Mouse (Mus musculus): ENCODE data around the gene Ankdd1a. TPM values are rescaled to one million over a fixed set of nuclear protein-coding genes. Genes with fewer than 3 reads are reported as not detected.
A peak's percentile ranks its signal among the peaks of the same experiment; 100 is the strongest.

Ankdd1a gene
- polyA plus RNA-seq, 1 experiment from 2014 or later, result not detected

DNA sequence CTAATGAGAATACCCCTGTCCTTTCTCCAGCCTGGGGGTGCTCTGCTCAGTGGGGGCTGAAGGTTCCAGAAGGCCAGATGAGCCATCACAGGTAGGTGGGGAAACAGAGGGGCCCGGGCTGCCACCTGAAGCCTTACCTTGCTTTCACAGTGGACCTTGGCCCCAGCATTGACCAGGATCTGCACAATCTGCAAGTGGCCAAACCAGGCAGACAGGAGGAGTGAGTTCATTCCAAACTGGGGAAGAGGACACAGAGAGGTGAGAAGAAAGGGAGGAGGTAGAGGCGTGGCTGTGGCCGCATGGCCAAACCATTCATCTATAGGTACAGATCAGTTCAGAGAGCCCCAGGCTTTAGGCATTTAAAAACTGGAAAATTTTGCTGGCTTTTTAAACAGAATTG lies 7.5 kb downstream of the Ankdd1a start:
- no peaks in the 10 kb centered on the region for H3K4me1 ChIP-seq (ENCODE audit: control insufficient read depth, insufficient read depth, low read length)
- H3K36me3 ChIP-seq (ENCODE audit: control insufficient read depth, insufficient read depth, low read length), result no peaks in the 10 kb centered on the region
- no peaks in the 10 kb centered on the region for H3K27me3 ChIP-seq (ENCODE audit: control insufficient read depth, insufficient read depth, low read length)
- 68% methylated on average over 3 of the region's 3 CpGs for WGBS
- no peak overlapping the region for H3K4me2 ChIP-seq (replicated peaks; ENCODE audit: low read depth, low read length)
- no peak overlapping the region for H3K4me3 ChIP-seq (ENCODE audit: low read depth, low read length)
- H3K9me3 ChIP-seq (ENCODE audit: control insufficient read depth, low read depth, low read length), result no peaks in the 10 kb centered on the region
- no peak overlapping the region for H3K27ac ChIP-seq (ENCODE audit: low read length)
- ATAC-seq (ENCODE audit: insufficient number of reproducible peaks, insufficient read depth, low FRiP score, low read depth), result 0 out of 2 replicates have a peak, but pooled peaks have one; percentile 49
- no peak overlapping the region for H3K9ac ChIP-seq (replicated peaks; ENCODE audit: low read depth, low read length)

DNA sequence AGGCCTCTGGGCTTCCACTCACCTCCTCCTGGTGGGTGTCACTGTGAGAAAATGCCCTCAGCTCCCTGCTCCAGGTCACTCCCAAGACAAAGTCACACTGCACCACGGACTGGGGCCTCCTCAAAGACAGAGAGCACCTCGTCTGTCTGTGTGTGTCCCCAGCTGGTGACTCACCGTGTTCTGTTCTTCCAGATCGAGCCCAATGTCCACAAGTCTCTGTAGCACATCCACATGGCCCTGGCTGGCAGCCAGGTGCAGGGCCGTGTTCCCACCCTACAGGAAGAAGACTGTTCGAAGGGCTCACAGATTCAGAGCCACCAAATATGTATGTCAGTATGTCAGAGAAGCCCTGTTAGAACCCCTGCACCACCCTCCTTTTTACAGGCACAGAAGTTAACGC lies 11.5 kb downstream of the Ankdd1a start:
- H3K27ac ChIP-seq (ENCODE audit: low read length), result no peak overlapping the region
- no peaks in the 10 kb centered on the region for H3K27me3 ChIP-seq (ENCODE audit: control insufficient read depth, insufficient read depth, low read length)
- no peak overlapping the region for H3K4me3 ChIP-seq (ENCODE audit: low read depth, low read length)
- no peaks in the 10 kb centered on the region for H3K4me1 ChIP-seq (ENCODE audit: control insufficient read depth, insufficient read depth, low read length)
- H3K36me3 ChIP-seq (ENCODE audit: control insufficient read depth, insufficient read depth, low read length), result no peaks in the 10 kb centered on the region
- ATAC-seq (ENCODE audit: insufficient number of reproducible peaks, insufficient read depth, low FRiP score, low read depth), result no peak
- 49% methylated on average over 7 of the region's 7 CpGs for WGBS
- H3K9ac ChIP-seq (replicated peaks; ENCODE audit: low read depth, low read length), result no peak overlapping the region
- H3K4me2 ChIP-seq (replicated peaks; ENCODE audit: low read depth, low read length), result no peak overlapping the region
- no peaks in the 10 kb centered on the region for H3K9me3 ChIP-seq (ENCODE audit: control insufficient read depth, low read depth, low read length)

DNA sequence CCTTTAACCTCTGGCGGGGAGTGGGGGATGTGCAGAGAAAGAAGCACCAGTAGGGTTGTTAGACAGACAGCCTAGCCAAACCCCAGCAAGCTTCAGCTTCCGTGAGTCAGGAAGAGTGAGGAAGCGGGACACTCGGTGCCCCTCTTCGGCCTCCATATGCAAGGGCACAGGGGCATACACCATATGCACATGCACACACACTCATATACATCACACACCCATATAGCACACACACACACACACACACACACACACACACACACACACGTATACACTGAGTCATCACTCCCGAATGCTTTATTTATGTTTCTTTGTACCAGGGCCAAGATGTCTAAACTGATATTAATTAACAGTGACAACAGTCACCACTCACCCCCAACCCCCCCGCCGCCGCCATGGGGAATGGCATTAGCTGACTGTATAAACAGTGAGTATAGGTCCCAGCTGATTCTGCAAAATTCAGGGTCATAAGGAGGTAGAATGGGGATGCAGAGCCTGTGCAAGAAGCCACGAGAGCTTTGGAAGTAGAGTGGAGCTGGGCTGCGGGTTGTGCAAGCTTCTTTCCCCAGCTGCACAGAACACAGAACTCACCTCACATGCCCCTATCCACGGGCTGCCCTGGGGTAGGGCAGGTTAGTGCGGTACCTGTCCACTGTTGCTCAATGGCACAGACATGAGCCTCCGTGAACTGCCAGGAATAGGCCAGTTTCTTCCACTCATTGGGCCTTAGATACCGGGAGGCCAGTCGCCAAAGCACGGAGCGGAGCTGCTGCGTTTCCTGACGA lies 17.1 kb downstream of the Ankdd1a start:
- Histone ChIP-seq H3K9me3 (ENCODE audit: control insufficient read depth, low read depth, low read length) (no peaks in the 10 kb centered on the region), H3K4me1 (ENCODE audit: control insufficient read depth, insufficient read depth, low read length) (peaks cover 3% of the 10 kb centered on the region; the same call in 1 of the 2 replicates), H3K9ac (replicated peaks; ENCODE audit: low read depth, low read length) (no peak overlapping the region), H3K36me3 (ENCODE audit: control insufficient read depth, insufficient read depth, low read length) (no peaks in the 10 kb centered on the region), H3K4me2 (replicated peaks; ENCODE audit: low read depth, low read length) (no peak overlapping the region), H3K27ac (ENCODE audit: low read length) (no peak overlapping the region), H3K4me3 (ENCODE audit: low read depth, low read length) (no peak overlapping the region), H3K27me3 (ENCODE audit: control insufficient read depth, insufficient read depth, low read length) (no peaks in the 10 kb centered on the region)
- ATAC-seq (ENCODE audit: insufficient number of reproducible peaks, insufficient read depth, low FRiP score, low read depth), result no peak
- 63% methylated on average over 21 of the region's 21 CpGs for WGBS

DNA sequence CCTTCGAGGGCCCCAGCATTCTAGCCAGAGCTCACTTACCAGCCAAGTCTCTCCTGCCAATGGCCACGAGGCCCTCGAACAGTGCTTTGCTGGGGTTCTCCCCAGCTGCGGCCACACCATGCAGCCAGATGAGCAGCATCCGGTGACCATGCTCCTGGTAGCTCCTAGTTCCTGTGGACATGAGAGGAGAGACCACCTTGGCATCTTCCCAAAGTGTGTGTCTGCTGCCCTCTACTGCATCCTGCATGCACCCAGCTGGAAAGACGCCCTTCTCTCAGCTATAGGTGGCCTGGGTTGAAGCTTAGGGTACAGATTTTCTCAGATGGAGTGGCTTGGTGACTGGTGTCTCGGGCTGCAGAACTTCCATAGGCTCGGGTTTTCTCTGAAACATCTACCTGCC lies 17.8 kb downstream of the Ankdd1a start:
- Histone ChIP-seq H3K36me3 (ENCODE audit: control insufficient read depth, insufficient read depth, low read length) (no peaks in the 10 kb centered on the region), H3K9me3 (ENCODE audit: control insufficient read depth, low read depth, low read length) (no peaks in the 10 kb centered on the region), H3K9ac (replicated peaks; ENCODE audit: low read depth, low read length) (no peak overlapping the region), H3K27ac (ENCODE audit: low read length) (no peak overlapping the region), H3K27me3 (ENCODE audit: control insufficient read depth, insufficient read depth, low read length) (no peaks in the 10 kb centered on the region), H3K4me1 (ENCODE audit: control insufficient read depth, insufficient read depth, low read length) (peaks cover 3% of the 10 kb centered on the region; the same call in 1 of the 2 replicates), H3K4me3 (ENCODE audit: low read depth, low read length) (no peak overlapping the region), H3K4me2 (replicated peaks; ENCODE audit: low read depth, low read length) (no peak overlapping the region)
- WGBS, result 51% methylated on average over 8 of the region's 8 CpGs
- no peak for ATAC-seq (ENCODE audit: insufficient number of reproducible peaks, insufficient read depth, low FRiP score, low read depth)

DNA sequence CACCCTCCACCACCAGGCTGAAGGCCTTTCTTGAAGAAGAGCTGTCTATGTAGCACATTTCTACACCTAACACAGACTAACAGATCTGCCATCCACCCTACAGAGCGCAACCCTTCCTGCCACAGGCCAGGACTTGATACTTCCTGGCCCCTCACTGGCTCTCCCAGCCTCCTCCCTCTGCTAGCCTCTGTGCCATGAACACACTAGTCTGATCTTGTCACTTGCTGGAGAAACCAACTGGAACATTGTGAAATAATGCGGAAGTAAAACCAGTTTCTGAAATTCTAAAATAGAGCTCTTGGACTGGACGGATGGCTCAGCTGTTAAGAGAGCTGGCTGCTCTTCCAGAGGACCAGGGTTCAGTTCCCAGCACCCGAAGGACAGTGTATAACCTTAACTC lies 27.1 kb downstream of the Ankdd1a start:
- Histone ChIP-seq H3K27ac (ENCODE audit: low read length) (no peak overlapping the region), H3K4me2 (replicated peaks; ENCODE audit: low read depth, low read length) (no peak overlapping the region), H3K4me3 (ENCODE audit: low read depth, low read length) (no peak overlapping the region), H3K9ac (replicated peaks; ENCODE audit: low read depth, low read length) (no peak overlapping the region), H3K27me3 (ENCODE audit: control insufficient read depth, insufficient read depth, low read length) (no peaks in the 10 kb centered on the region), H3K9me3 (ENCODE audit: control insufficient read depth, low read depth, low read length) (no peaks in the 10 kb centered on the region), H3K4me1 (ENCODE audit: control insufficient read depth, insufficient read depth, low read length) (no peaks in the 10 kb centered on the region), H3K36me3 (ENCODE audit: control insufficient read depth, insufficient read depth, low read length) (peaks cover 3% of the 10 kb centered on the region)
- WGBS, result 89% methylated on average over 4 of the region's 4 CpGs
- ATAC-seq (ENCODE audit: insufficient number of reproducible peaks, insufficient read depth, low FRiP score, low read depth), result no peak

DNA sequence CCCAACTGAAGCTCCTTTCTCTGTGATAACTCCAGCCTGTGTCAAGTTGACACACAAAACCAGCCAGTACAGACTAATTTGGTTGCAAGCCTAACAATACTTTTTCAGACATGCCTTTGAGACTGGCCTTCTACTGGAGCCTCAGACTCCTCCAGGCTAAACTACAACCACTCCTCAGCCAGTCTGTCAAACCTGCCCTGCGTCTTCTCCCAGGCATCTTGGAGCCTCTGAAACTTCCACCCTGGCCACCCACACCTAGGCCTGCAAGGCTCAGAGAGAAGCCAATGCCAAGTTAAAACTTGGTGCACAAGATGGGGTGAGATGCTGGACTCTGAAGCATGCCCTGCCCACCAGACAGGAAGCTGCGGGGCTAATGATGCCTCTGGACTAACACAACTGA lies 27.6 kb downstream of the Ankdd1a start:
- Histone ChIP-seq H3K36me3 (ENCODE audit: control insufficient read depth, insufficient read depth, low read length) (peaks cover 7% of the 10 kb centered on the region), H3K4me1 (ENCODE audit: control insufficient read depth, insufficient read depth, low read length) (no peaks in the 10 kb centered on the region), H3K4me2 (replicated peaks; ENCODE audit: low read depth, low read length) (no peak overlapping the region), H3K27ac (ENCODE audit: low read length) (no peak overlapping the region), H3K27me3 (ENCODE audit: control insufficient read depth, insufficient read depth, low read length) (no peaks in the 10 kb centered on the region), H3K9ac (replicated peaks; ENCODE audit: low read depth, low read length) (no peak overlapping the region), H3K4me3 (ENCODE audit: low read depth, low read length) (no peak overlapping the region), H3K9me3 (ENCODE audit: control insufficient read depth, low read depth, low read length) (no peaks in the 10 kb centered on the region)
- WGBS, result 78% methylated on average over 2 of the region's 2 CpGs
- ATAC-seq (ENCODE audit: insufficient number of reproducible peaks, insufficient read depth, low FRiP score, low read depth), result no peak

DNA sequence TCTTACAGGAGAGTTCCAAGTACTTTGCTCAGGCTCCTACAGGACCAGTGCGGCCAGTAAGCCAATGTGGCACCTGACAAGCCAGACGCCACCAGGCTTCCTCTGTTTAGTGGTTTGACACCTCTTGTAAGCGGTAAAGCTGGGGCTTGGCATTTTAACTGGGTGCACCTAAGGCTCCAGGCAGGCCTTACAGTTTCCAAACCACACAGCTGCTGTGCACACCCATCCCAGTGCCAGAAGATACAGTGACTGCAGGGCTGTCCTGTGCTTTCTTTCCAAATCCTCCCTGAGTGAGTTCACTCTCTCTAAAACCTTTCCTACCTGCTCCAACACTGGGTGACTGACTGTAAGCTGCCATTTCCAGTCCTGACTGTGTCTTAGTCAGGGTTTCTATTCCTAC lies 28.5 kb downstream of the Ankdd1a start:
- Histone ChIP-seq H3K27me3 (ENCODE audit: control insufficient read depth, insufficient read depth, low read length) (no peaks in the 10 kb centered on the region), H3K4me1 (ENCODE audit: control insufficient read depth, insufficient read depth, low read length) (no peaks in the 10 kb centered on the region), H3K9me3 (ENCODE audit: control insufficient read depth, low read depth, low read length) (no peaks in the 10 kb centered on the region), H3K27ac (ENCODE audit: low read length) (no peak overlapping the region), H3K36me3 (ENCODE audit: control insufficient read depth, insufficient read depth, low read length) (peaks cover 9% of the 10 kb centered on the region), H3K4me3 (ENCODE audit: low read depth, low read length) (no peak overlapping the region), H3K9ac (replicated peaks; ENCODE audit: low read depth, low read length) (no peak overlapping the region), H3K4me2 (replicated peaks; ENCODE audit: low read depth, low read length) (no peak overlapping the region)
- WGBS, result 90% methylated on average over 3 of the region's 3 CpGs
- ATAC-seq (ENCODE audit: insufficient number of reproducible peaks, insufficient read depth, low FRiP score, low read depth), result no peak

DNA sequence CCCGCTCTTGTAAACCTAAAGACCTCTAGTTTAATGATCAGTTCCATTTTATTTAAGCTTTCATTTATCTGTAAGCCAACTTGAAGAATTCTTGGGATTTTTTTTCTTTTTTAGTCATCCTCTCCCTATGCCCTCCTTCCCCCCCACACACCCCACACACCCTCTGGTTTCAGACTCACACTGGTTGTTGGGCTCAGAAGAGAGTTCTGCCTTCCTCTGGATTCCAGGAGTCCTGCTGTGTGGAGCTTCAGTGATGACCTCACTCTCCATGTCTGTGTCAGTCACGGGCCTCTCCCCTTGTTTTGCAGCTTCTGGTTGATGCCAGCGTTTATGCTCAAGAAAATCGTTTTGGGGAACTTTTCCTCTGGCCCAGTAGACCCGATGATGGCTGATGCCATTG lies 39.9 kb downstream of the Ankdd1a start:
- Histone ChIP-seq H3K9me3 (ENCODE audit: control insufficient read depth, low read depth, low read length) (no peaks in the 10 kb centered on the region), H3K27ac (ENCODE audit: low read length) (no peak overlapping the region), H3K9ac (replicated peaks; ENCODE audit: low read depth, low read length) (no peak overlapping the region), H3K4me3 (ENCODE audit: low read depth, low read length) (no peak overlapping the region), H3K36me3 (ENCODE audit: control insufficient read depth, insufficient read depth, low read length) (peaks cover 73% of the 10 kb centered on the region), H3K4me1 (ENCODE audit: control insufficient read depth, insufficient read depth, low read length) (no peaks in the 10 kb centered on the region), H3K27me3 (ENCODE audit: control insufficient read depth, insufficient read depth, low read length) (no peaks in the 10 kb centered on the region), H3K4me2 (replicated peaks; ENCODE audit: low read depth, low read length) (no peak overlapping the region)
- WGBS, result 84% methylated on average over 5 of the region's 5 CpGs
- ATAC-seq (ENCODE audit: insufficient number of reproducible peaks, insufficient read depth, low FRiP score, low read depth), result no peak

DNA sequence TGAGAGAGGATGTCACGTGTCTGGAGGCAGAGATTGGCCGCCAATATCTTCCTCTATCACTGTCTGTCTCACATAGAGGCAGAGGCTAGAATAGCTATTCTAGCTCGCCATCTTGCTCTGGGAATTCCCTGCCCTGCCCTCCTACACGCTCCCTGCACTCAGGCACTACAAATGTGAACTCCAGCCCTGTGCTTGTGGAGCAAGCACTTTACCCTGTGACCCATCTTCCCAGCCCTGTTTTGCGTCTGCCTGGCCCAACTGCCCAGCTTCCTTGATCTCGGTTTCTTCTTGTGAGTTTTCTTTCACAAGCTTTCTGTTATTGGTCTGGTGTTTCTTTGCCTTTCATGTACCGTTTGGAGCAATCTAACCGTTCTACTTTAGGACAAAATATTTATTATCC lies 40.8 kb downstream of the Ankdd1a start:
- Histone ChIP-seq H3K4me2 (replicated peaks; ENCODE audit: low read depth, low read length) (no peak overlapping the region), H3K9ac (replicated peaks; ENCODE audit: low read depth, low read length) (no peak overlapping the region), H3K4me3 (ENCODE audit: low read depth, low read length) (no peak overlapping the region), H3K9me3 (ENCODE audit: control insufficient read depth, low read depth, low read length) (no peaks in the 10 kb centered on the region), H3K27ac (ENCODE audit: low read length) (no peak overlapping the region), H3K36me3 (ENCODE audit: control insufficient read depth, insufficient read depth, low read length) (peaks cover 75% of the 10 kb centered on the region), H3K4me1 (ENCODE audit: control insufficient read depth, insufficient read depth, low read length) (no peaks in the 10 kb centered on the region), H3K27me3 (ENCODE audit: control insufficient read depth, insufficient read depth, low read length) (no peaks in the 10 kb centered on the region)
- ATAC-seq (ENCODE audit: insufficient number of reproducible peaks, insufficient read depth, low FRiP score, low read depth), result no peak
- WGBS, result 86% methylated on average over 8 of the region's 8 CpGs

Data from stomach, embryonic 14.5 days (tissue).